Mouse (Mus musculus): ENCODE data around the gene Slc22a15. TPM values are rescaled to one million over a fixed set of nuclear protein-coding genes. Genes with fewer than 3 reads are reported as not detected.

Gene Slc22a15
- polyA plus RNA-seq (2014; fragmentation: Nextera tagmentation; extraction: Ambion mirVana) = 7.0 and 7.3 TPM in 2 replicates

DNA sequence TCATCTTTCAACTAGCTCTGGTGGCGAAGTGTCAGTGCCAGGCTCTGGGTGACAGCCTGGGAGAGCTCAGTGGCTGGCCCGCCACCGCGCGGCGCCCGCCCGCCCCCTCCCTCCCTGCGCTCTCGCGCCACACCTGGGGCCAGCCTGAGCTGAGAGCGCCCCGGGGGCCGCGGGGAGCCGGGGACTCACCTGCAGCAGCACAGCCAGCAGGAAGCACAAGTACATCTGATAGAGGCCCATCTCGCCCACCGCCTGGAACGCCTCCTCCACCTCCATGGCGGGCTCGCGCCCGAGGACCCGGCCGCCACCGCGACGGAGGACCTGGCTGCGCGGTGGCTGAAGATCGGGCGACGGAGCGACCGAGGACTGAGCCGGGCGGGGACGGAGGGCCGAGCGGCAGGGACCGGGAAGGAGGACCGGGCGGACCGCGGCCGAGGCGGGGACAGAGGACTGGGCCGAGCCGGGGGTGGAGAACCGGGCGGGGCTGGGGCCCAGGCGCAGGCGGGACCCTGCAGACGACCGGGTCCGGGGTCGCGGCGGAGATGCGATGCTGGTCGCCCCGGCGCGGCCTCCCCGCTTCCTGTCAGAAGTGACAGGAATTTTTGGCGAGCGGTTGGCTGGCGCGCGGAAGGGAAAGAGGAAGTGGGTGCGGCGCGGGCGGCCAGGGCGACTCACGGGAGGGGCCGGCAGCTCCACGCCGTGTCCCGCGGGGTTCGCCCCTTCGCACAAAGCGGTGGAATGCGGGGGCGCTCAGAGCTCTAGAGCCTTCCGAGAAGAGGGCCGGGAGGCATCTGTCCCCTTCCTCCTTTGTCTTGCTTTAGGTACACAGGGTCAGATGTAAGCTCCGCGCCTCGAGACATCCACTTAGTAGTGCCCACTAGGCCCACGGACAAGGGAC lies at the start of gene Slc22a15:
Gene Slc22a15 (minus strand): TSS at position 611 of the 898 bp plus-strand sequence.
- H3K36me3 ChIP-seq (ENCODE audit: control insufficient read depth, insufficient read depth, low read length) = no peaks in the 10 kb centered on the region
- under 1% methylated on average over 85 of the region's 92 CpGs for WGBS
- H3K9me3 ChIP-seq (ENCODE audit: control insufficient read depth, low read depth, low read length) = no peaks in the 10 kb centered on the region
- H3K9ac ChIP-seq (replicated peaks; ENCODE audit: low read depth, low read length) = peak within 1 kb of the TSS; percentile 89
- no peaks in the 10 kb centered on the region for H3K27me3 ChIP-seq (ENCODE audit: control insufficient read depth, insufficient read depth, low read length)
- H3K4me3 ChIP-seq (ENCODE audit: low read depth, low read length) = peak within 1 kb of the TSS; percentile 79
- peak within 1 kb of the TSS; percentile 84 for H3K27ac ChIP-seq (ENCODE audit: low read length)
- ATAC-seq (ENCODE audit: insufficient number of reproducible peaks, insufficient read depth, low FRiP score, low read depth) = peak; percentile 87
- H3K4me2 ChIP-seq (replicated peaks; ENCODE audit: low read depth, low read length) = peak within 1 kb of the TSS; percentile 78
- H3K4me1 ChIP-seq (ENCODE audit: control insufficient read depth, insufficient read depth, low read length) = peaks cover 9% of the 10 kb centered on the region; the same call in 1 of the 2 replicates

- Histone ChIP-seq H3K36me3 (ENCODE audit: control insufficient read depth, insufficient read depth, low read length) (no peaks in the 10 kb centered on the region), H3K4me3 (ENCODE audit: low read depth, low read length) (no peak overlapping the region), H3K4me2 (replicated peaks; ENCODE audit: low read depth, low read length) (no peak overlapping the region), H3K27ac (ENCODE audit: low read length) (no peak overlapping the region), H3K27me3 (ENCODE audit: control insufficient read depth, insufficient read depth, low read length) (no peaks in the 10 kb centered on the region), H3K9ac (replicated peaks; ENCODE audit: low read depth, low read length) (no peak overlapping the region), H3K9me3 (ENCODE audit: control insufficient read depth, low read depth, low read length) (no peaks in the 10 kb centered on the region), H3K4me1 (ENCODE audit: control insufficient read depth, insufficient read depth, low read length) (no peaks in the 10 kb centered on the region)
- no peak for ATAC-seq (ENCODE audit: insufficient number of reproducible peaks, insufficient read depth, low FRiP score, low read depth)
- 24% methylated on average over 3 of the region's 3 CpGs for WGBS
Observed at GRCm38 (mm10) chr3:101966825-101967558, 42.7 kb upstream of the Slc22a15 start.

DNA sequence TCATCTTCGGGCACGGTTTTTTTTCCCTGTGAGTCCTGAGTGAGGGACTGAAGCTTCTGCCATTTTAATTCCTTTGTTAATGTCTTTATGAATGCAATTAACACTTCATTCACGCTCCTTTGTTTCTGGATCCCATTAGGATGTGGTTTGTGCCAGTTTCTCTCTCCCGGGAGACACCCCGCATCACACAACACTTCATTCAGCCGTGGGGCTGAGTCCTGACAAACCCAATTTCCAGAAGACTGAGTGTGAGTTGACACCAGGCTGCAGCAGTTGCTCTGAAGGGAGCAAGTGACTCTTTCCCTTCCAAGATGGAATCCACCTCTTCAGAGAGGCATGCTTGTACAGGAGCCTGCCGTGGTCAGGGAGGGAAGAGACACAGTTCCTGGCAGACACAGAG lies 40.1 kb upstream of the Slc22a15 start:
- Histone ChIP-seq H3K9me3 (ENCODE audit: control insufficient read depth, low read depth, low read length) (no peaks in the 10 kb centered on the region), H3K36me3 (ENCODE audit: control insufficient read depth, insufficient read depth, low read length) (no peaks in the 10 kb centered on the region), H3K27me3 (ENCODE audit: control insufficient read depth, insufficient read depth, low read length) (no peaks in the 10 kb centered on the region), H3K27ac (ENCODE audit: low read length) (no peak overlapping the region), H3K4me2 (replicated peaks; ENCODE audit: low read depth, low read length) (no peak overlapping the region), H3K4me3 (ENCODE audit: low read depth, low read length) (no peak overlapping the region), H3K4me1 (ENCODE audit: control insufficient read depth, insufficient read depth, low read length) (no peaks in the 10 kb centered on the region), H3K9ac (replicated peaks; ENCODE audit: low read depth, low read length) (no peak overlapping the region)
- no peak for ATAC-seq (ENCODE audit: insufficient number of reproducible peaks, insufficient read depth, low FRiP score, low read depth)
- WGBS = 66% methylated on average over 7 of the region's 7 CpGs

- H3K9ac ChIP-seq (replicated peaks; ENCODE audit: low read depth, low read length) = no peak overlapping the region
- H3K4me1 ChIP-seq (ENCODE audit: control insufficient read depth, insufficient read depth, low read length) = no peaks in the 10 kb centered on the region
- no peaks in the 10 kb centered on the region for H3K9me3 ChIP-seq (ENCODE audit: control insufficient read depth, low read depth, low read length)
- 22% methylated on average over 9 of the region's 9 CpGs for WGBS
- H3K4me2 ChIP-seq (replicated peaks; ENCODE audit: low read depth, low read length) = no peak overlapping the region
- no peak for ATAC-seq (ENCODE audit: insufficient number of reproducible peaks, insufficient read depth, low FRiP score, low read depth)
- H3K36me3 ChIP-seq (ENCODE audit: control insufficient read depth, insufficient read depth, low read length) = no peaks in the 10 kb centered on the region
- H3K4me3 ChIP-seq (ENCODE audit: low read depth, low read length) = no peak overlapping the region
- no peak overlapping the region for H3K27ac ChIP-seq (ENCODE audit: low read length)
- no peaks in the 10 kb centered on the region for H3K27me3 ChIP-seq (ENCODE audit: control insufficient read depth, insufficient read depth, low read length)
Observed at GRCm38 (mm10) chr3:101963501-101963900, 39.2 kb upstream of the Slc22a15 start.

DNA sequence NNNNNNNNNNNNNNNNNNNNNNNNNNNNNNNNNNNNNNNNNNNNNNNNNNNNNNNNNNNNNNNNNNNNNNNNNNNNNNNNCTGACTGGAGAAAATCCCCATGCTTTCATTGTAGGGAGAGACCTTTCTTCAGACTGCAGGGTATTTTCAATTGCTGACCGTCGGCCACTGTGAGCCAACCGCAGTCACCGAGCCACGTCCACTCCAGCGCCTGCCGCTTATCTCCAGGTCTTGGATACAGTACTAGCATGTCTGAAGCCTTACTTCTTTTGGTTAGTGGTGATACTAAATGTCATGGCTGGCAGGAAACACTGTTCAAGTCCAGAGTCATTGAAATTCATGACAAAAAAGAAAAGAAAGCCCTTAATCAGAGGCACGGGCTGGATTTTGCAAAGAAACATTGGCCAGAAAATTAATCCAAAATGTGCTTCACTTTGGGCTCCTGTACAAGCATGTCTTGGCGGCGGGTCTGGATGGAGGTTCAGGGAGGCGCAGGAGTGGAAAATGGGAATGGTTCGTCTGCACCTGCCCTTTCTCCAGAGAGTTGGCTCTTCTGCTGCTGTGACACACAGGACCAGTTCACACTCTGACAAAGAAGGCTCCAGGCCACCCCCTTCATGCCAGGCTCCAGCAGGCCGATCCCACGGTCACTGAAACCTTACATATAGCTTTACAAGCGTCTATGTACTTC lies 37.0 kb upstream of the Slc22a15 start:
- H3K36me3 ChIP-seq (ENCODE audit: control insufficient read depth, insufficient read depth, low read length) = no peaks in the 10 kb centered on the region
- H3K4me1 ChIP-seq (ENCODE audit: control insufficient read depth, insufficient read depth, low read length) = no peaks in the 10 kb centered on the region
- H3K9me3 ChIP-seq (ENCODE audit: control insufficient read depth, low read depth, low read length) = no peaks in the 10 kb centered on the region
- H3K4me3 ChIP-seq (ENCODE audit: low read depth, low read length) = no peak overlapping the region
- no peak for ATAC-seq (ENCODE audit: insufficient number of reproducible peaks, insufficient read depth, low FRiP score, low read depth)
- H3K27ac ChIP-seq (ENCODE audit: low read length) = no peak overlapping the region
- no peak overlapping the region for H3K4me2 ChIP-seq (replicated peaks; ENCODE audit: low read depth, low read length)
- no peaks in the 10 kb centered on the region for H3K27me3 ChIP-seq (ENCODE audit: control insufficient read depth, insufficient read depth, low read length)
- 93% methylated on average over 15 of the region's 15 CpGs for WGBS
- no peak overlapping the region for H3K9ac ChIP-seq (replicated peaks; ENCODE audit: low read depth, low read length)

DNA sequence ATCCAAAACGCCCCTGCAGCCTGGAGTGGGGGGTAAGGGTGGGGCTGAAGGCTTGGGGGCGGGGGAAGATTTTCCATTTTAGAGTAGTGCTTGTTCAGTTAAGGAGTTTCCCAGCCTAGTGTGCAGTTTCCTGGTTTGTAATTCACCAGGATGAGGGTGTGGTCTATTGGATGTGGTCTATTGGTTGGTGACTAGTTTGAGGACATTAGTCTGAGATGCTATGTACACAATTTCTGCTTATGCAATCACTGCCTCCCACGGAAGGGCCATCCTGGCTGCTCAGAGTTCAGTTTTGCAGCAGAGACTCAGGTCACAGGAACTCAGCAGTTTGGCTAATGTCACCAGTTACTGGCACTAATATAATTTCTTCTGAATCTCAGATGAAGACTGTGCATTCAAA lies 33.8 kb upstream of the Slc22a15 start:
- H3K4me1 ChIP-seq (ENCODE audit: control insufficient read depth, insufficient read depth, low read length) = no peaks in the 10 kb centered on the region
- WGBS = 64% methylated on average over 3 of the region's 3 CpGs
- no peak for ATAC-seq (ENCODE audit: insufficient number of reproducible peaks, insufficient read depth, low FRiP score, low read depth)

GRCm38 (mm10) chr3:101953506-101953905 lies 29.3 kb upstream of the Slc22a15 start:
- Histone ChIP-seq H3K9ac (replicated peaks; ENCODE audit: low read depth, low read length) (no peak overlapping the region), H3K4me1 (ENCODE audit: control insufficient read depth, insufficient read depth, low read length) (no peaks in the 10 kb centered on the region), H3K27me3 (ENCODE audit: control insufficient read depth, insufficient read depth, low read length) (no peaks in the 10 kb centered on the region), H3K4me2 (replicated peaks; ENCODE audit: low read depth, low read length) (no peak overlapping the region), H3K4me3 (ENCODE audit: low read depth, low read length) (no peak overlapping the region), H3K27ac (ENCODE audit: low read length) (no peak overlapping the region), H3K9me3 (ENCODE audit: control insufficient read depth, low read depth, low read length) (no peaks in the 10 kb centered on the region), H3K36me3 (ENCODE audit: control insufficient read depth, insufficient read depth, low read length) (no peaks in the 10 kb centered on the region)
- ATAC-seq (ENCODE audit: insufficient number of reproducible peaks, insufficient read depth, low FRiP score, low read depth) = no peak
- WGBS = 73% methylated on average over 7 of the region's 7 CpGs

More for the DNA sequence above, 33.8 kb upstream of the Slc22a15 start:
- Histone ChIP-seq H3K4me2 (replicated peaks; ENCODE audit: low read depth, low read length) (no peak overlapping the region), H3K4me3 (ENCODE audit: low read depth, low read length) (no peak overlapping the region), H3K36me3 (ENCODE audit: control insufficient read depth, insufficient read depth, low read length) (no peaks in the 10 kb centered on the region), H3K27me3 (ENCODE audit: control insufficient read depth, insufficient read depth, low read length) (no peaks in the 10 kb centered on the region), H3K9me3 (ENCODE audit: control insufficient read depth, low read depth, low read length) (no peaks in the 10 kb centered on the region), H3K9ac (replicated peaks; ENCODE audit: low read depth, low read length) (no peak overlapping the region), H3K27ac (ENCODE audit: low read length) (no peak overlapping the region)

DNA sequence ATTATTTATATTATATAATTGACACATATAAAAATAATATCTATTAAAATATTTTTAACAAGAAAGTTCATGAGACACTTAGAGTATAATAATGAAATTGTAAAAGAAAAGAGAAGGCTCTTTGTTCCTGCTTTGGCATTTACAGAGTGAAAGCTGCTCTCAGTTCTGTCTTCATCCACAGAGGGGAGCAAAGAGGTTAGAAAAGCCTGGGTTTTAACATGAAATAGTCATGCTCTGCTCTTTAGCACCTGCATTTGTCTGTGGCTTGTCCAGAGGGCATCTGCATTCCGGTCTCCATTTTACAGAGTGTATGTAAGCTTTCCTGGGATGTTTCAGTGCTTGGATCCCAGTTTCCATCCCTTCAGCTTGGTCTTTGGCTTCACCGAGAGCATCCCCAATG lies 28.3 kb upstream of the Slc22a15 start:
- Histone ChIP-seq H3K27ac (ENCODE audit: low read length) (no peak overlapping the region), H3K27me3 (ENCODE audit: control insufficient read depth, insufficient read depth, low read length) (no peaks in the 10 kb centered on the region), H3K9ac (replicated peaks; ENCODE audit: low read depth, low read length) (no peak overlapping the region), H3K9me3 (ENCODE audit: control insufficient read depth, low read depth, low read length) (no peaks in the 10 kb centered on the region), H3K4me2 (replicated peaks; ENCODE audit: low read depth, low read length) (no peak overlapping the region), H3K4me1 (ENCODE audit: control insufficient read depth, insufficient read depth, low read length) (no peaks in the 10 kb centered on the region), H3K4me3 (ENCODE audit: low read depth, low read length) (no peak overlapping the region), H3K36me3 (ENCODE audit: control insufficient read depth, insufficient read depth, low read length) (no peaks in the 10 kb centered on the region)
- no peak for ATAC-seq (ENCODE audit: insufficient number of reproducible peaks, insufficient read depth, low FRiP score, low read depth)
- 91% methylated on average over 2 of the region's 2 CpGs for WGBS

Data from stomach, embryonic 14.5 days (tissue).